Mouse (Mus musculus) frontal cortex, adult 2 months (tissue): ENCODE measurements around the gene Fgb. TPM values are rescaled to one million over a fixed set of nuclear protein-coding genes. Genes with fewer than 3 reads are reported as not detected.

Experiments used
- DNase-seq, 2 experiments: peaks; one replicate each; pipeline ENCODE4 v3.0.0; 2022; ENCODE audit warnings: low spot score in 1 of 2; ENCODE audit errors: extremely low spot score in 1 of 2
- polyA plus RNA-seq: library from polyadenylated mRNA; depleted of rRNA; stranded (reverse); fragments of >200 nt; gene quantifications from 2 replicates; pipeline ENCODE4 v1.2.3, GENCODE M21; 2012

The Fgb gene
- polyA plus RNA-seq, 1 experiment, result not detected

DNA sequence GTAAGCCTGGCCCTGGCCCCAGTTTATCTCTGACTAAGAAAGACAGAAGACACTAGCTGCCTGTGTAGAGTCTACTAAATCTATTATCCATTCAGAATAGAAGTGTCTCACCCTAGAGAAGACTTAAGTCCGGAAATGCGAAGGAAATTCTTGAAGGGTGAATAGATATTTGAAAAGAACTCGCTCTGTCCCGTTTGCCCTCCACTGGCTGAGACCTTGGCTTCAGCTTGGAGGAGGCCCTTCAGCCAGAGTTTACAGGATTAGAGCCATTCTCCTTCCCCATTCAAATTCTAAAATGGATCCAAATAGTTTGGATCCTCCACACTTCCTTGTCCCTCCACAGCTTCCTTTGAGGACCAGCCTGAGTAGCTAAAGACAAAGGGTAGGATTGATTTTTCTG lies 19.3 kb downstream of the Fgb start:
- no peak for DNase-seq

- DNase-seq, result peak in 1 of 2 experiments; percentile 9
Measured at GRCm38 (mm10) chr3:83027546-83028251, 22.0 kb downstream of the Fgb start.

GRCm38 (mm10) chr3:83025475-83026301 lies 24.0 kb downstream of the Fgb start, which contains the start of gene Fga:
Fga (plus strand) TSS chr3:83026076.
- no peak for DNase-seq

DNA sequence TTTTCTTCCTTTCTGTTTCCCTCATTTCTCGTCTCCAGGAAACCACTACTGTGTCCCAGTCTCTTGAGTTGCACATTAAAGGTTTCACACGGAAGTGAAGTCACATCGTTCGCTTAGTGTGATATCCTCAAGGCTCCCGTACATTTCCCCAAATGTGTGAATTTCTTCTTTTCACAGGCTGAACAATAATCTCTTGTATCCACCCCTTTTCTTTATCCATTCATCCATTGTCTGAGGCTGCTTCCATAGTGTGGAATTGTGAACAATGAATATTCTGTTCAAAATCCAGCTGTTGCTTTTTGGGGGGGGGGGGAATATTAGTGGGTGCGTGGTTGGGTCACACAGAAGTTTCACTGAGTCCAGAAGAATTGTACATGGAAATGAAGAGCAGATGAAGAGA lies 24.6 kb downstream of the Fgb start:
- no peak for DNase-seq

GRCm38 (mm10) chr3:83021176-83021575 lies 28.5 kb downstream of the Fgb start:
- DNase-seq, result no peak

- DNase-seq, result no peak
Measured at GRCm38 (mm10) chr3:83020387-83020786, 29.3 kb downstream of the Fgb start.

DNA sequence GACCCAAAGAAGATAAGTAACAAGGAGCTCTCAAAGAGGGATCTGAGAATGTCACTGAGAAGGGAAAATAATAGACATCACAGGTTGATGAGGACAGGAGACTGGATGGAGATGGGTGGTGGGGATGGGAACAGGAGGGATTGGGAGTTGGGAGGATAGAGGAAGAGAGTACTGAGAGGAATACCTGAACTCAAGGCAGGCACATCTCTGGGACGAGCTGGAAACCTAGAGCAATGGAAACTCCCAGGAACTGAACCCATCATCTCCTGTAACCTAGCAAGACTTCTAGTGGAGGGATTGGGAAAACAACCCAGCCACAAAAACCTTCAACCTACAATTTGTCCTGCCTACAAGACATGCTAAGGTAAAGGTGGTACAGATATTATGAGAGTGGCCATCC lies 33.4 kb downstream of the Fgb start:
- no peak for DNase-seq

GRCm38 (mm10) chr3:83013951-83014350 lies 35.7 kb downstream of the Fgb start:
- DNase-seq, result no peak

DNA sequence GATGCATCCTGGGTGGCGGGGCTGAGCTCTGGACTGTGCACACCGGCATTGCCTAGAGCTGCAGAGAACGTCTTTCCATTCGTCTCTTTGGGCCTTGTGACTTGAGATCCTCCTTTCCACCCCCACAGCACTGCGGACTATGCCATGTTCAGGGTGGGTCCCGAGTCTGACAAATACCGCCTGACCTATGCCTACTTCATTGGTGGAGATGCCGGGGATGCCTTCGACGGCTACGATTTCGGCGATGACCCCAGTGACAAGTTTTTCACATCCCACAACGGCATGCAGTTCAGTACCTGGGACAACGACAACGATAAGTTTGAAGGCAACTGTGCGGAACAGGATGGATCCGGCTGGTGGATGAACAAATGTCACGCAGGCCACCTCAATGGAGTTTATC lies 37.0 kb downstream of the Fgb start:
- DNase-seq, result no peak

DNA sequence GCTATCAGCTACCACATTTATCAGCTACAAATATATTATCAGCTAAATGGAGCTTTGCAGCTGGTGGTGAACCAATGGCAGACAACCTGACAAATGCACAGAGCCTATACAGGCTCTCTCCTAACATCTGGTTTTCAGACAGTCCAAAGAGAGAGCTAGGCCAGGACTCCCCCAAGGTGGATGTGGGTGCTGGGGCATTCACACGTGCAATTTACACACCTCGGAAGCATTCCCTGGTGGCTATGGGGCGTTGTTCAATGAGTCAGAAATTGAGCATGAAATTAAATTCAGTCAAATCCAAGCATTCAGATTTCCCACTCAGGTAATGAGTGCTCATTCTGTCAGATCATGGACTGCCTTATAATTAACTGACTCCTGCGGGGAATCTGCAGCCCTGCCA lies 38.1 kb downstream of the Fgb start:
- DNase-seq, result no peak

DNA sequence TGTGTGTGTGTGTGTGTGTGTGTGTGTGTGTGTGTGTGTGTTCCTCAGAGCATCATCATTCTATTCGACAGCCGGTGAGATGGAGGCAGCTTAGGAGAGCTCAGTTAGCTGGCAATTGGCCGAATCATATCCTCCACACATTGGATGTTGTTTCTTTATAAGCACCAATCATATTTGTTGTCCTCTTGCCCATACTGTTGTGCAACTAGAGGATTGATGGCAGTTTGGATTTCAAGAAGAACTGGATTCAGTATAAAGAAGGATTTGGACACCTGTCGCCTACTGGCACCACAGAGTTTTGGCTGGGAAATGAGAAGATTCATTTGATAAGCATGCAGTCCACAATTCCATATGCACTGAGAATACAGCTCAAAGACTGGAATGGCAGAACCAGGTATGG lies 38.5 kb downstream of the Fgb start:
- no peak for DNase-seq

- DNase-seq, result no peak
Measured at GRCm38 (mm10) chr3:83010291-83010690, 39.4 kb downstream of the Fgb start.

- no peak for DNase-seq
Measured at GRCm38 (mm10) chr3:83007557-83007956, 42.1 kb downstream of the Fgb start, which contains the start of gene Fgg. Fgg (plus strand) TSS chr3:83007724.

DNA sequence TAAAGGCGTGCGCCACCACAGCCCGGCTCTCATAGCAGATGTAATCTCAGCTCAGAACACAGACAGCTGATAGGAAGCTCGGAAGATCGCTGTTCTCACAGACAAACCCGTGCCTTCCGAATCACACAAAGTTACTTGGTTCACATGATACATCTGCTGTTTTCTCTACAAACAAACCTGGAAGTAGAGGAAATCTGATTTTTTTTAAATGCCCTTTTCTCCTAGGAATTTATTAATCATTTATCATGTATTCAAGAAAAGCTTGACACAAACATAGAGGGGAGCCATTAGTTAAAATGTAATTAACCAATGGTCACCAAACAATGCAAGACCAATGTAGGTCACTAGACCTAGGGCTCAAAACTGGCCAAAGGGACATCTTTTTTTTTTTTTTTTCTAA lies 44.9 kb downstream of the Fgb start:
- DNase-seq, result no peak

DNA sequence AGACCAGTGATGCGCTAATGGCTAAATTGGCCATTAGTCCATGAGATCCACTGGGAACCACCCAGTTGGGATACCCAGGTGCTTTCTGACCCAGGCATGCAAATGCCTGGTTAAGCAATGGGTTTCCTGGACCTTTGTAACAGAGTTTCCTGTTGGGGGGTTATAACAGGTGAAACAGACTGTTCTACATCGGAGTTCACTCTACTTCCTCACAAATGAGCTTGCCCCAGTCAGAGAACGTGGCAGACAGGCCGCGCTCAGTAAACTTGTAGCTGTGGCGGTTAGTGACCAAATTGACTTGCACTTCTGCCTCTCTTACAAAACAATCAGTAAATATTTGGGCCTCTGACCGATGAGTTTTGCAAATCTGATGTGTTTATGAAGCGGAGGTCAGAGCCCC lies 46.6 kb downstream of the Fgb start:
- DNase-seq, result no peak

GRCm38 (mm10) chr3:83002191-83002590 lies 47.5 kb downstream of the Fgb start:
- DNase-seq, result peak in 1 of 2 experiments; percentile 69

DNA sequence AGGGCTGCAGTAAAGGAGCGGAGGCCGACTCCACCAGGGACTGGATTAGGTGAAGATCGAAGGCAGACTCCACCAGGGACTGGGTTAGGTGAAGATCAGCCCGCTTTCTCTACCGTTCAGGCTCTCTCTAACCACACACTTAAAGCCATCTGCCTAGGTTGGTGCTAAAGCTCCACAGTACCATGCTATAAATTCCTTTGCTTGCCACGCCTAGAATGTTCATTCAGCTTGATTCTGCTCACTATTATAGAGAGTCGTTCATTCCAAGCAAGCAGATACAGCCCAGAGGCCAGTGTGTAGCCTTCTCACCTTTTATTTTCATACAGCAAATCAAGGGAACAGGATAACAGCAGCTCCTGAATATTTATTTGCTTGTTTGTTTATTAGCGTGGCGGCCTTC lies 49.7 kb downstream of the Fgb start:
- DNase-seq, result no peak

DNA sequence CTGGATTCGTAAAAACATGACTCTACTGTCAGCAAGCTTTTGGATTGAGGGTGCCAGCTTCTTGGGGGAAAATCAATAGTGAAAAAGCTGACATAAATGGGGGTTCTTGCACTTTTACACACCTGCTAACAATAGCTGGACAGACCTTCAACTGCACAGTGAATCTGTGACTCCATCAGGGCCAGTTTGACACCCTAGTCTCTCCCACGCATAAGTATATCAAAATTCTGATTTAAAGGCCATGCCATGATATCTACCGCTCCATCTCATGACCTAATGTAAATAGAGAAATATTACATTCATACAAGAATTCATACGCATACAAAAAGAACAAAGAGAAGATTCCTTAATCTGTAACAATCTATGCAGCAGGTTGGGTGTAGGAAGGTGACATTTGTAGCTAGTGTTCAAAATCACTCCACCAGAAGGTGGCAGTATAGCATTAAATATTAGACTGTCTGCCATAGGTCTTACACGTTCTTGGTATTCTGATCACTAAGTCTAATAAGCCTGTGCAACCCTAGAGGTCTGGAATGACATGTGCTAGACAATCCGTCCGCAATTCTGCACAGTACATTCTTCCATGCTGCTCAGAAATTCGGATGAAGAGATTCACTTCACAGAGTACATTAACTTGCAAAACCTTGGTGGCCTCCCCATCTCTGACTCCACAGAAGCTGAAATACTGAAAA lies 50.7 kb downstream of the Fgb start:
- DNase-seq, result peak; percentile 32 to 91

DNA sequence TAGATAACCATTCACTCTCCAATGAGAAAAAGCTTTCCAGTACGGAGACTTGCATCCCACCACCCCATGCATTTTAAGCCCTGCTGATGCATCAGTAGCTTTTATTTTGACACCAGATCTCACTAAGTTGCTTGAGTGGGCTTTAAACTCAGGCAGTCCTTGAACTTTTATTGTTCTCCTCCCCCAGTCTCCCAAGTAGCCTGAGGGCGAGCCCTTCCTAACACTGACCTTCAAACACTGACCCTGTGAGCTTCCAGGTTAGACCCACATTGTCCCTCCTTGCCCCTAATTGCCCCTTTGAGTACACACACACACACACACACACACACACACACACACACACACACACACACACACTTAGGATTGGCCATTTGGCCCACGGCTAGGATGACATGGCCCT lies 53.0 kb downstream of the Fgb start:
- no peak for DNase-seq

DNA sequence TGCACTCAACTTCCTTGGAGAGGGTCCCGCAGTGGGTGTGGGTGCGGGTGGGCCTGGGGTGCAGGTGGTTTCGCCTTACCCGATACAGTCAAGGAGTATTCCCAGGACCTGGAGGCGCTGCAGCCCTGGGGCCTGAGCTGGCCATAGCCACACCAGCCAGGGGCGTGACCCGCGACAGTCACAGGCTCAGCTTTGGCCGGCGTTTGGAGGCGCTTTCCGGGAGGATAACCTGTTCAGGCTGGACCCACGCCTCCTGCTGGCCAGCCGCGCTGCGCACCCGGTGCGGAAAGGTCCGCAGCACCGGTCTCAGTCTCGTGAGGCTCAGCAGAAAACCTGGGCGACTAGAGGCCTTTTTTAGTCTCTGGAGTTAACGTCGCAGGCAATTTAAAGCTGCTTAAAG lies 54.3 kb downstream of the Fgb start:
- no peak for DNase-seq

DNA sequence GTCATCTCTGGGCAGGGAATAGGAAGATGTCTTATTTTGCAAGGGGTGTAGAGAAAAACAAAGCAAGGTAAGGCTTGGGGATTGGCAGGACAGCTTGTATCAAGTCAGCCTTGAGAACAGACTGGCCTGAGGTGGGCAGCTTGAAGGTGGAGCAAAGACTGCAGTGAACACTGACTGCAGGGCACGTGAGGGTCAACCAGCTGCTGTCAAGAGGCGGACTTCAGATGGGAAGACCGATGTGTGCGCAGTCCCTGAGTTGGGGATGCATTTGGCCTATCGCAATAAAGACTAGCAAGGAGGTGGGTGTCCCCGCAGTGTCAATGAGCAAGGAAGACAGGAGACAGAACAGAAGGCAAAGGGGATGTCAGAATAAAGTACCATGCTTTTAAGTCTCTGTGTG lies 56.7 kb downstream of the Fgb start:
- no peak for DNase-seq
